Mouse (Mus musculus): ENCODE measurements around the gene Gmeb2. TPM values are rescaled to one million over a fixed set of nuclear protein-coding genes. Genes with fewer than 3 reads are reported as not detected.

The Gmeb2 gene
- polyA plus RNA-seq, 1 experiment = 26.3 TPM

GRCm38 (mm10) chr2:181313006-181313343, 25.1 kb upstream of the Gmeb2 start:
- no peak for DNase-seq
- H3K4me3 ChIP-seq (replicated peaks; ENCODE audit: extremely low read depth, low read depth, low read length) = no peak overlapping the region
- H3K4me1 ChIP-seq (ENCODE audit: control insufficient read depth, insufficient read depth, low read length) = no peaks in the 10 kb centered on the region
- no peak for TF ChIP-seq CTCF (IDR thresholded peaks at IDR 0.05; ENCODE audit: insufficient read depth, low read length)
- TF ChIP-seq POLR2A (IDR thresholded peaks at IDR 0.05; ENCODE audit: borderline replicate concordance, extremely low read depth, low read depth, low read length) = no peak
- 18% methylated on average over 5 of the region's 5 CpGs for WGBS

- DNase-seq = no peak
- H3K4me1 ChIP-seq (ENCODE audit: control insufficient read depth, insufficient read depth, low read length) = no peaks in the 10 kb centered on the region
- WGBS = 72% methylated on average over 3 of the region's 3 CpGs
Measured at GRCm38 (mm10) chr2:181312435-181312834, 24.6 kb upstream of the Gmeb2 start.

GRCm38 (mm10) chr2:181307144-181307804, 19.4 kb upstream of the Gmeb2 start:
- H3K4me3 ChIP-seq (replicated peaks; ENCODE audit: extremely low read depth, low read depth, low read length) = no peak overlapping the region
- peak; percentile 27 for DNase-seq
- no peak for TF ChIP-seq POLR2A (IDR thresholded peaks at IDR 0.05; ENCODE audit: borderline replicate concordance, extremely low read depth, low read depth, low read length)
- peak; percentile 48; the same call in 1 of the 2 replicates for TF ChIP-seq CTCF (IDR thresholded peaks at IDR 0.05; ENCODE audit: insufficient read depth, low read length)
- WGBS = 16% methylated on average over 30 of the region's 30 CpGs
- no peaks in the 10 kb centered on the region for H3K4me1 ChIP-seq (ENCODE audit: control insufficient read depth, insufficient read depth, low read length)

More at GRCm38 (mm10) chr2:181312435-181312834, 24.6 kb upstream of the Gmeb2 start:
- H3K4me3 ChIP-seq (replicated peaks; ENCODE audit: extremely low read depth, low read depth, low read length) = no peak overlapping the region
- no peak for TF ChIP-seq CTCF (IDR thresholded peaks at IDR 0.05; ENCODE audit: insufficient read depth, low read length)
- no peak for TF ChIP-seq POLR2A (IDR thresholded peaks at IDR 0.05; ENCODE audit: borderline replicate concordance, extremely low read depth, low read depth, low read length)

GRCm38 (mm10) chr2:181304944-181305343, 17.1 kb upstream of the Gmeb2 start:
- WGBS = 60% methylated on average over 1 of the region's 1 CpGs
- TF ChIP-seq CTCF (IDR thresholded peaks at IDR 0.05; ENCODE audit: insufficient read depth, low read length) (no peak), POLR2A (IDR thresholded peaks at IDR 0.05; ENCODE audit: borderline replicate concordance, extremely low read depth, low read depth, low read length) (no peak)

GRCm38 (mm10) chr2:181302041-181302440, 14.2 kb upstream of the Gmeb2 start:
- H3K4me3 ChIP-seq (replicated peaks; ENCODE audit: extremely low read depth, low read depth, low read length) = no peak overlapping the region
- TF ChIP-seq CTCF (IDR thresholded peaks at IDR 0.05; ENCODE audit: insufficient read depth, low read length) (no peak), POLR2A (IDR thresholded peaks at IDR 0.05; ENCODE audit: borderline replicate concordance, extremely low read depth, low read depth, low read length) (no peak)
- no peak for DNase-seq
- 36% methylated on average over 3 of the region's 3 CpGs for WGBS
- H3K4me1 ChIP-seq (ENCODE audit: control insufficient read depth, insufficient read depth, low read length) = no peaks in the 10 kb centered on the region

More at GRCm38 (mm10) chr2:181304944-181305343, 17.1 kb upstream of the Gmeb2 start:
- Histone ChIP-seq H3K4me3 (replicated peaks; ENCODE audit: extremely low read depth, low read depth, low read length) (no peak overlapping the region), H3K4me1 (ENCODE audit: control insufficient read depth, insufficient read depth, low read length) (no peaks in the 10 kb centered on the region)
- no peak for DNase-seq

- no peak overlapping the region for H3K4me3 ChIP-seq (replicated peaks; ENCODE audit: extremely low read depth, low read depth, low read length)
- TF ChIP-seq POLR2A (IDR thresholded peaks at IDR 0.05; ENCODE audit: borderline replicate concordance, extremely low read depth, low read depth, low read length) = no peak
- TF ChIP-seq CTCF (IDR thresholded peaks at IDR 0.05; ENCODE audit: insufficient read depth, low read length) = no peak
- peaks cover 10% of the 10 kb centered on the region for H3K4me1 ChIP-seq (ENCODE audit: control insufficient read depth, insufficient read depth, low read length)
- DNase-seq = no peak
- 37% methylated on average over 1 of the region's 1 CpGs for WGBS
Measured at GRCm38 (mm10) chr2:181290937-181291336, 3.1 kb upstream of the Gmeb2 start.

- 63% methylated on average over 3 of the region's 3 CpGs for WGBS
Measured at GRCm38 (mm10) chr2:181288691-181289090, 856 bp upstream of the Gmeb2 start.

GRCm38 (mm10) chr2:181287338-181287957, 387 bp downstream of the Gmeb2 start:
- DNase-seq = peak; percentile 81
- H3K4me3 ChIP-seq (replicated peaks; ENCODE audit: extremely low read depth, low read depth, low read length) = peak overlapping the region; percentile 83
- WGBS = under 1% methylated on average over 47 of the region's 71 CpGs
- TF ChIP-seq CTCF (IDR thresholded peaks at IDR 0.05; ENCODE audit: insufficient read depth, low read length) = no peak
- TF ChIP-seq POLR2A (IDR thresholded peaks at IDR 0.05; ENCODE audit: borderline replicate concordance, extremely low read depth, low read depth, low read length) = peak; percentile 93
- H3K4me1 ChIP-seq (ENCODE audit: control insufficient read depth, insufficient read depth, low read length) = peaks cover 10% of the 10 kb centered on the region

More at GRCm38 (mm10) chr2:181288691-181289090, 856 bp upstream of the Gmeb2 start:
- no peak for DNase-seq
- H3K4me1 ChIP-seq (ENCODE audit: control insufficient read depth, insufficient read depth, low read length) = peaks cover 10% of the 10 kb centered on the region
- TF ChIP-seq POLR2A (IDR thresholded peaks at IDR 0.05; ENCODE audit: borderline replicate concordance, extremely low read depth, low read depth, low read length) = no peak
- no peak for TF ChIP-seq CTCF (IDR thresholded peaks at IDR 0.05; ENCODE audit: insufficient read depth, low read length)
- H3K4me3 ChIP-seq (replicated peaks; ENCODE audit: extremely low read depth, low read depth, low read length) = peak overlapping the region; percentile 9

- DNase-seq = no peak
- 39% methylated on average over 6 of the region's 6 CpGs for WGBS
- peaks cover 10% of the 10 kb centered on the region for H3K4me1 ChIP-seq (ENCODE audit: control insufficient read depth, insufficient read depth, low read length)
- TF ChIP-seq POLR2A (IDR thresholded peaks at IDR 0.05; ENCODE audit: borderline replicate concordance, extremely low read depth, low read depth, low read length) = no peak
- TF ChIP-seq CTCF (IDR thresholded peaks at IDR 0.05; ENCODE audit: insufficient read depth, low read length) = no peak
- peak overlapping the region; percentile 83 for H3K4me3 ChIP-seq (replicated peaks; ENCODE audit: extremely low read depth, low read depth, low read length)
Measured at GRCm38 (mm10) chr2:181286629-181287337, 1.1 kb downstream of the Gmeb2 start.
